ENCODE assay signal across 9 mouse cellular contexts in the genomic region with DNA sequence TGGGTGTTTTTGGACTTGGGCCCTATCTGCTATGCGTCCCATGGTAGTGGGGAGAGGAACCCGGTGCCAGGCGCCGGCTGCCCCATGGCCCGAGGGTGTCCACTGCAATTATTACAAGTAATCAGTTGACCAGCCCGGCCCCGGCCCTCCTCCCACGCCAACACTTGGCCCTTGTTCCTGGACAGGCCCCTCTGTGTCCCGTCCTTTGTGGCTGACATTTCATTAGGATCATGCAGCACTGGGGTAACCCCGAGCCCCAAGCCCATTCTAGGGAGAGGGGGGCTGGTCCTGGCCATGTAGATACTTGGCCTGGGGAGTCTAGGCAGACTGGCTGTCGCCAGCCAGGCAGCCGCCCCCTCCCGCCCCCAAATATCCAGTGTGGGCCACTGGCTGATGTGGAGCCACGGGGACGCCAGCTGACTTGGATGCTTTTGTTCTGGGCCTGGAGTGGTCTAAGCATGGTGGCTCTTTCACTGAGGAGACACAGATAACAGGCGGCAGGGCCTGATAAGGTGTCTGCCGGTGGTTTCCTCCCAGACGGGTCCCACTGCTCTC.
DNase-seq lines count a peak whose midpoint lies in the region; ATAC-seq and TF ChIP-seq lines count a peak whose summit lies in the region.
"Had no signal": no experiment of that assay in that cellular context is flagged by ENCODE, and none has a peak within 500 bp of the region (broad histone marks: within the 10 kb centered on the region; RNA-seq: fewer than 3 reads in every experiment).

No protein-coding gene starts in this region.

- TF ChIP-seq EP300 in stomach, postnatal 0 days (optimal IDR thresholded peaks at IDR 0.05): no peak

- no peaks in the 10 kb centered on the region for H3K36me3 ChIP-seq in heart, embryonic 11.5 days (ENCODE audit: control insufficient read depth, insufficient read depth, low read length)
- H3K36me3 ChIP-seq in stomach, postnatal 0 days (ENCODE audit: control insufficient read depth, insufficient read depth, low read length): no peaks in the 10 kb centered on the region
- H3K36me3 ChIP-seq: midbrain, embryonic 12.5 days had no signal

- H3K27ac ChIP-seq in heart, embryonic 11.5 days (ENCODE audit: low read depth, low read length): peak overlapping the region; percentile 92
- H3K27ac ChIP-seq in layer of hippocampus, adult 2 months: peak overlapping the region; percentile 14; the same call in 1 of the 2 replicates
- H3K27ac ChIP-seq in stomach, postnatal 0 days (replicated peaks): no peak overlapping the region
- H3K27ac ChIP-seq: midbrain, embryonic 12.5 days had no signal

- H3K27me3 ChIP-seq in heart, embryonic 11.5 days (ENCODE audit: control insufficient read depth, insufficient read depth, low read length): no peaks in the 10 kb centered on the region
- no peaks in the 10 kb centered on the region for H3K27me3 ChIP-seq in stomach, postnatal 0 days (ENCODE audit: control insufficient read depth, insufficient read depth, low read length)

- no peak overlapping the region for H3K4me3 ChIP-seq in heart, embryonic 11.5 days (ENCODE audit: low read depth, low read length)
- no peak overlapping the region for H3K4me3 ChIP-seq in layer of hippocampus, adult 2 months
- no peak overlapping the region for H3K4me3 ChIP-seq in stomach, postnatal 0 days (ENCODE audit: low read depth, low read length)
- H3K4me3 ChIP-seq: midbrain, embryonic 12.5 days had no signal

- H3K9me3 ChIP-seq in heart, embryonic 11.5 days (replicated peaks; ENCODE audit: control insufficient read depth, low read length): no peaks in the 10 kb centered on the region
- no peaks in the 10 kb centered on the region for H3K9me3 ChIP-seq in stomach, postnatal 0 days (ENCODE audit: control insufficient read depth, low read length)
- H3K9me3 ChIP-seq: midbrain, embryonic 12.5 days had no signal

- peak overlapping the region; percentile 31 for H3K4me2 ChIP-seq in heart, embryonic 11.5 days
- no peak overlapping the region for H3K4me2 ChIP-seq in stomach, postnatal 0 days (replicated peaks; ENCODE audit: low read depth)
- H3K4me2 ChIP-seq: midbrain, embryonic 12.5 days had no signal

- TF ChIP-seq CTCF in layer of hippocampus, adult 2 months (conservative IDR thresholded peaks at IDR 0.05): no peak
- no peak for TF ChIP-seq CTCF in stomach, postnatal 0 days (IDR thresholded peaks at IDR 0.05; ENCODE audit: low read depth)

- H3K4me1 ChIP-seq in heart, embryonic 11.5 days (ENCODE audit: control insufficient read depth, insufficient read depth, low read length): peaks cover 61% of the 10 kb centered on the region
- H3K4me1 ChIP-seq in stomach, postnatal 0 days (replicated peaks; ENCODE audit: control insufficient read depth, insufficient read depth): no peaks in the 10 kb centered on the region
- H3K4me1 ChIP-seq: midbrain, embryonic 12.5 days had no signal

- peak overlapping the region; percentile 55 for H3K9ac ChIP-seq in heart, embryonic 11.5 days (ENCODE audit: low read depth, low read length)
- H3K9ac ChIP-seq in stomach, postnatal 0 days (ENCODE audit: low read length): no peak overlapping the region
- H3K9ac ChIP-seq: midbrain, embryonic 12.5 days had no signal

- DNase-seq in heart, adult 9 months (ENCODE audit: low spot score in 2 of 2): no peak
- peak; percentile 31 for DNase-seq in right cerebral cortex, adult 18-20 months
- DNase-seq in right cerebral cortex, postnatal 25 days: no peak
- peak in 1 of 2 experiments; percentile 26 for DNase-seq in layer of hippocampus, adult 2 months (ENCODE audit: low spot score in 2 of 2)
- peak; percentile 15 for DNase-seq in stomach, postnatal 0 days (ENCODE audit: low spot score)
- DNase-seq in gastrocnemius, postnatal 10 days: no peak
- DNase-seq in kidney, postnatal 36 days: no peak

- 21% methylated on average over 18 of the region's 18 CpGs for WGBS in heart, embryonic 11.5 days (ENCODE audit: insufficient replicate concordance)
- WGBS in stomach, postnatal 0 days: 83% methylated on average over 18 of the region's 18 CpGs

- peak; percentile 72 for ATAC-seq in heart, embryonic 11.5 days (replicated peaks; ENCODE audit: insufficient number of reproducible peaks, low FRiP score, low TSS enrichment)
- ATAC-seq in stomach, postnatal 0 days (ENCODE audit: low FRiP score, low TSS enrichment): peak; percentile 13; the same call in 1 of the 2 replicates

Comparison
In these comparisons a context has a peak if more than half of its experiments do, and no peak if none do; other contexts are left out.
1. DNase-seq: peak in right cerebral cortex, adult 18-20 months (single experiment) and stomach, postnatal 0 days (single experiment); none in heart, adult 9 months (0 of 2), right cerebral cortex, postnatal 25 days (single experiment), gastrocnemius, postnatal 10 days (single experiment) and kidney, postnatal 36 days (0 of 2).